Mouse (Mus musculus) testis, adult 10 weeks (tissue): ENCODE measurements around the gene Snx19. TPM values are rescaled to one million over a fixed set of nuclear protein-coding genes. Genes with fewer than 3 reads are reported as not detected.

Experiments
- polyA plus RNA-seq: library from polyadenylated mRNA; stranded (reverse); fragments of 350-450 nt; fragmentation: Illumina TruSeq; extraction: RNeasy Lipid Tissue Mini Kit (QIAGEN cat#74804); gene quantifications from one replicate; pipeline ENCODE4 v1.2.3, GENCODE M21; 2014; ENCODE audit warnings: low read depth, low replicate concordance

The Snx19 gene
- polyA plus RNA-seq = 16.7 TPM

GRCm38 (mm10) chr9:30426882-30427632, at the start of gene Snx19:
TSS of gene Snx19 (plus strand) at chr9:30427108.

